Mouse (Mus musculus) C2C12 (cell line): ENCODE data around the gene Akna. TPM values are rescaled to one million over a fixed set of nuclear protein-coding genes. Genes with fewer than 3 reads are reported as not detected.

ENCODE experiments used
- H3K27me3 ChIP-seq: one replicate; pipeline ENCODE4 v1.6.1; 2011; ENCODE audit not compliant: control insufficient read depth, insufficient read depth, insufficient read length
- H3K36me3 ChIP-seq: one replicate; pipeline ENCODE4 v1.6.1; 2011; ENCODE audit not compliant: control insufficient read depth, insufficient read depth
- H3K4me3 ChIP-seq: one replicate; pipeline ENCODE4 v1.5.1; 2011; ENCODE audit warnings: mild to moderate bottlenecking, control low read depth; ENCODE audit not compliant: poor library complexity, insufficient read depth, severe bottlenecking
- H3K79me2 ChIP-seq: one replicate; pipeline ENCODE4 v1.6.1; 2011; ENCODE audit not compliant: control insufficient read depth, insufficient read depth
- H3K79me3 ChIP-seq: one replicate; pipeline ENCODE4 v1.6.1; 2011; ENCODE audit warnings: low read depth, control low read depth
- H3ac ChIP-seq: one replicate; pipeline ENCODE3; 2011; ENCODE audit warnings: low read depth; ENCODE audit not compliant: control insufficient read depth, insufficient read length
- CEBPB ChIP-seq: IDR thresholded peaks from one replicate; pipeline ENCODE4 v1.6.1; 2011; ENCODE audit warnings: low read depth, mild to moderate bottlenecking, control low read depth, moderate library complexity
- CTCF ChIP-seq: IDR thresholded peaks from one replicate; pipeline ENCODE4 v1.5.1; 2011; ENCODE audit not compliant: control insufficient read depth, insufficient read depth, insufficient read length
- FOSL1 ChIP-seq: IDR thresholded peaks from one replicate; pipeline ENCODE4 v1.8.0; 2011; ENCODE audit warnings: mild to moderate bottlenecking, low read length; ENCODE audit not compliant: poor library complexity, insufficient read depth, severe bottlenecking
- MAX ChIP-seq: IDR thresholded peaks from one replicate; pipeline ENCODE4 v1.6.1; 2011; ENCODE audit warnings: mild to moderate bottlenecking, control low read depth
- MYOD1 ChIP-seq: IDR thresholded peaks from one replicate; pipeline ENCODE4 v1.6.1; 2011; ENCODE audit warnings: low read depth; ENCODE audit not compliant: control insufficient read depth, insufficient read length
- MYOG ChIP-seq: IDR thresholded peaks from one replicate; pipeline ENCODE4 v1.6.1; 2011; ENCODE audit not compliant: control insufficient read depth, insufficient read length; ENCODE audit errors: extremely low read depth
- USF1 ChIP-seq: IDR thresholded peaks from one replicate; pipeline ENCODE4 v1.6.1; 2011; ENCODE audit warnings: low read depth, mild to moderate bottlenecking, control low read depth, moderate library complexity
- long read RNA-seq, 2 experiments: library from polyadenylated mRNA; unstranded; transcript quantifications; one replicate each; pipeline ENCODE4 v2.0.0; 2019 to 2020
- polyA plus RNA-seq: library from polyadenylated mRNA; unstranded; fragments of >200 nt; fragmentation: generic; extraction: Trizol; gene quantifications from one replicate; pipeline ENCODE4 v1.2.1, GENCODE M21; 2012; ENCODE audit warnings: missing spikeins

Akna gene
- polyA plus RNA-seq, result 1.3 TPM
- long read RNA-seq, experiment 1, partial matches to known transcripts, result 1 of 1 reads
- long read RNA-seq, experiment 1, other reads (novel, unspliced or antisense), result 0 of 1 reads
- long read RNA-seq, experiment 2, full-length matches to known transcripts, result 1 of 1 reads
- long read RNA-seq, experiment 2, partial matches to known transcripts, result 0 of 1 reads
- long read RNA-seq, experiment 2, other reads (novel, unspliced or antisense), result 0 of 1 reads

DNA sequence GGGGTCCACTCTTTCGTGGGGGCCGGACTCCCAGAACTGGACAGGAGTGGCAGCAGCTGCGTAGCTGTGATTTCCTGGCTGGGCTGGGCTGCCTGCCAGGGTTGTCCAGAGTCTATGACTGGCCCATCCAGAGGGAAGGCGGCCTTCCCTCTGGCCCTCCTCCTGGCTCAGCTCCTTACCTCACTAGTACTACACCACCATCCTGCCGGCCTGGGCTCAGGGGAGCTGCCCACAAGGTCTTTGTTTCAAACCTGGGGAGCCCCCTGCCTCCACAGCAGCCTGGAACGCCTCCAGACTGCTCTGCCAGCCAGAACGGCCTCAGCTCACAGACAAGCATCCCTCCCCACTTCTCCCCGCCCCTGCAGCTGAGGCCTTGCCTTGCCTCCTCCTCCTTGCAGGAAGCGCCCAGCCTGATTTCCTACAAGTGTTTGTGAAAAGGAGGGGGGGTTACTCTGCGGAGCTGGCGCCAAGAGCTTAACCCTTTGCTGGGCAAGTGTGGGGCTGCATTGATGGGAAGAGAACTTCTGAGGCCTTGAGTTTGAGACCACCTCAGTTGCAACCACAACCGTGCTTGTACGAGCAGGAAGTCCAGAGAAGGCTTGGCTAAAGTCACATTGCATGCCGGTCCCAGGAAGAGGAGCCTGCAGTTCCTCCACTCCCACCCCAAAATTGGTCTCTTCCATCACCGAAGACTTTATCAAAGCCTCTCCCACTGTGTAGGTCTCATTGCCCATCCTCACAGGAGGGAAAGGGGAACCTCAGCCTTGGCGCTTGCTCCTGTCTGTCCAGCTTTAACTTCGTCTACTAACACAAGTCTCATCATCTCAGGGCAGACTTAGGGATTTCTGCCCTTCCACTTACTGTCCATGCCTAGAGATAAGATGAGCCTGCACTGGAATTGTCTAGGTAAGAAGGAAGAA, at the start of gene Akna:
Gene Akna, minus strand, starts transcription at position 315 of the 920 bp plus-strand sequence.
- H3K79me3 ChIP-seq, result no peaks in the 10 kb centered on the region
- H3K36me3 ChIP-seq, result no peaks in the 10 kb centered on the region
- H3ac ChIP-seq, result peak within 1 kb of the TSS; percentile 45
- TF ChIP-seq CEBPB (no peak), MYOD1 (peak; percentile 44), FOSL1 (no peak), MYOG (no peak)
- H3K27me3 ChIP-seq, result no peaks in the 10 kb centered on the region
- H3K4me3 ChIP-seq, result peak within 1 kb of the TSS; percentile 6
- no peaks in the 10 kb centered on the region for H3K79me2 ChIP-seq

DNA sequence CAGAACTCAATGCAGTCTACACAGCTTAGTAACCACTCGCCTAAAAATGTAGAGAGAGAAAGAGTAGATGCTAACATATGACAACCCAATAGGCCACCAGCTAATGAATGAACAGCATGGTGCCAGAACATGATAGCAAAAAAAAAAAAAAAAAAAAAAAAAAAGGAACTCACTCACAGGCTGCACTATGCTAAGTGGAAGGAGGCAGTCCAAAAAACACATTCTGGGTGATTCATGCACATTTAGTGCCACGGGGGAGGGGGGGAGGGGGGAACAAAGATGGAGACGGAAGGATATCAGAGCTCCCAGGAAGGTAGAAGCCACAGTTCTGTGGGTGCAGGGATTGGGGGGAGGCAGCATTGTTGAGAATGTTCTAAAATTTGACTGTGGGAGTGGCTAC, 49.4 kb upstream of the Akna start:
- no peak overlapping the region for H3K4me3 ChIP-seq
- H3K79me3 ChIP-seq, result no peaks in the 10 kb centered on the region
- no peaks in the 10 kb centered on the region for H3K79me2 ChIP-seq
- H3K27me3 ChIP-seq, result no peaks in the 10 kb centered on the region
- no peaks in the 10 kb centered on the region for H3K36me3 ChIP-seq
- H3ac ChIP-seq, result no peak overlapping the region
- no peak for TF ChIP-seq USF1
- TF ChIP-seq FOSL1, result no peak
- TF ChIP-seq CTCF, result no peak
- no peak for TF ChIP-seq CEBPB
- no peak for TF ChIP-seq MYOG
- TF ChIP-seq MAX, result no peak
- TF ChIP-seq MYOD1, result no peak

DNA sequence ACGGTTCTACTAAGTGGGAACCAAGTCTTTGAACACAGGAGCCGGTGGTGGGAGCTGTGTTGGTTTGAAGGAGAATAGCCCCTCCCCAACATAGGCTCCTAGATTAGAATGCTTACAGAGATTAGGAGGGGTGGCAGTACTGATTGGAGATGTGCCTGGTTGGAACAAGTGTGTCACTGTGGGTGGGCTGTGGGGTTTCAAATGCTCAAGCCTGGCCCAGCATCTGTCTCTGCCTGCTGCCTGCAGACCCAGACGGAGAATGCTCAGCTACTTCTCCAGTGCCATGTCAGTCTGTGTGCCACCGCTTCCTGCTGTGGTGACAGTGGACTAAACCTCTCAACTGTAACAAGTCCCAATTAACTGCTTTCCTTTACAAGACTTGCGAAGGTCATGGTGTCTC, 47.4 kb upstream of the Akna start:
- Histone ChIP-seq H3K79me2 (no peaks in the 10 kb centered on the region), H3K36me3 (no peaks in the 10 kb centered on the region), H3K79me3 (no peaks in the 10 kb centered on the region), H3K27me3 (no peaks in the 10 kb centered on the region), H3ac (no peak overlapping the region), H3K4me3 (no peak overlapping the region)
- TF ChIP-seq MYOD1, result no peak
- TF ChIP-seq CTCF, result no peak
- TF ChIP-seq CEBPB, result no peak
- TF ChIP-seq MYOG, result no peak
- no peak for TF ChIP-seq USF1
- TF ChIP-seq MAX, result no peak
- TF ChIP-seq FOSL1, result no peak

DNA sequence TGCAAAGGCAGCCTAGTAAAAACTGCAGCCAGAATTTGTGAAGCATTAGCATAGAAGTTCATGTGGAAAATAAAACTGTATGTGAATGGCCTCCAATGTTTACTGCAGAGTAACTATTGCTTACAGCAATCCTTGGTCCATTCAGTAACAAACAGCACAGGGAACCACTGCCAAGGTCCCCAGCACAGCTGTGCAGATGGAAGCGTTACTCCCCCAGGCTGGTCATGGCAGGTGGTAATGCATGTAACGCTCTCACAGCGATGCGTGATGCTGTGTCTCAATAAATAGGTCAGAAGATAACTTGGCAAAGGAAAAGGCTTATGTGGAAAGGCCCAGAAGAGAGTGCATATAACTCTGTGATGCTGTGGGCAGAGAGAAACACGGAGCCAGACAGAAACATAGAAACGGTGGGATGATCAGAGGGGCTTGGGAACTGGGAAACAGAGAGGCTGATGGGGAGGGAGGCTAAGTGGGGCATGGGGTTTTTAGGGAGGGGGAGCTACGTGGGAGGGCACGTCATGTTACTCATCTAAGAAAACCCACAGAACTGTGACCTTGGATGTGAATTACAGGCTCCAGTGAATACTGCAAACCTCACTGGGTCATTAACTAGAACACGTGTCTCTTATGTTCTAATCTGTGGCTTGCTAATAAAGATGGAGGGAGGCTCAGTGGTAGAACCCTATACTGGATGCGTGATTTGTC, 41.4 kb upstream of the Akna start:
- Histone ChIP-seq H3K4me3 (no peak overlapping the region), H3K36me3 (no peaks in the 10 kb centered on the region), H3K79me2 (no peaks in the 10 kb centered on the region), H3K79me3 (no peaks in the 10 kb centered on the region), H3K27me3 (no peaks in the 10 kb centered on the region), H3ac (no peak overlapping the region)
- TF ChIP-seq MYOG (no peak), MYOD1 (no peak), FOSL1 (no peak)

DNA sequence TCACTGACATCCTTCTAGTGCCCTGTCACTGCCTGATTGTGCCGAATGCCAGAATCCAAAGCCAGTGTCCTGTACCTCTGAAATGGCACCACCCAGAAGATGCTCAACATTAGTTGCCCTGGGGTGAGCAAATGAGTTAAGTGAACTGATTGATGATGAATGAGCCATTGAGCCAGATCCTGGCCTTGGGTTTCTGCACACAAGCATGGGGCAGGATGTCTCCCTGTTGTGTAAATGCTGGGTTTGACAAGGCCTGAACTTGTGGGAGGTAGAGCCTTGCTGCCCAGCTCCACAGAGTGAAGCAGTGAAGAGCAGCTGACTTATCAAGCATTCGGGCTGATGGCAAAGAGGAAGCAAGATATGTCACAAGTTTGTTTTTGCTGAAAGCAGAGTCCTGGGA, 39.9 kb upstream of the Akna start:
- TF ChIP-seq MYOG (no peak), MYOD1 (no peak), MAX (no peak), FOSL1 (no peak)

More for the DNA sequence above, 39.9 kb upstream of the Akna start:
- H3K27me3 ChIP-seq, result no peaks in the 10 kb centered on the region
- no peaks in the 10 kb centered on the region for H3K79me2 ChIP-seq
- no peaks in the 10 kb centered on the region for H3K36me3 ChIP-seq
- H3K4me3 ChIP-seq, result no peak overlapping the region
- no peak overlapping the region for H3ac ChIP-seq
- H3K79me3 ChIP-seq, result no peaks in the 10 kb centered on the region
